Mouse (Mus musculus): Measurements from ENCODE around the gene Alkbh3. TPM values are rescaled to one million over a fixed set of nuclear protein-coding genes. Genes with fewer than 3 reads are reported as not detected.

Gene Alkbh3
- total RNA-seq (2023): 10 to 100 TPM; 26.0 to 30.0 TPM

GRCm38 (mm10) chr2:94010335-94011291, at the start of gene Alkbh3:
TSS of gene Alkbh3 (minus strand) at chr2:94010807.

DNA sequence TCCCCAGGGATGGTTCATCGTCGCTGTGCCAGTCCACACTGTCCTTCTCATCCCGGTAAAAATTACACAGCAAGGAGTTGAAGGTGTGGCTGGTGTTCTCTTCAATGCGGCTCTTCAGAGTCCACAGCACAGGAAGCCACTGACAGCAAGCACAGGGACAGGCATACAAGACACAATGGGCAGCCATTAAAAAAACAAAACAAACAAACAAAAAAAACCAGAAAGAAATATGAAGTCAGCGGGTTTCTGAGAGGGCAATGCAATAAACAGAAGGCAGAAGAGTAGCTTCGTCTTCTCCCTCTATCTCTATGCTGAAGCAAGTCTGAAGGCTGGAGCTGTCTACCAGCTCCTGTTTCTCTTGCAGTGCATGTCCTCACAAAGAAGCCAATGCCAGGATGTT, 14.4 kb downstream of the Alkbh3 start, which contains the start of gene Gm27027:
Gene Gm27027 (minus strand): TSS at position 101 of the 400 bp plus-strand sequence.

DNA sequence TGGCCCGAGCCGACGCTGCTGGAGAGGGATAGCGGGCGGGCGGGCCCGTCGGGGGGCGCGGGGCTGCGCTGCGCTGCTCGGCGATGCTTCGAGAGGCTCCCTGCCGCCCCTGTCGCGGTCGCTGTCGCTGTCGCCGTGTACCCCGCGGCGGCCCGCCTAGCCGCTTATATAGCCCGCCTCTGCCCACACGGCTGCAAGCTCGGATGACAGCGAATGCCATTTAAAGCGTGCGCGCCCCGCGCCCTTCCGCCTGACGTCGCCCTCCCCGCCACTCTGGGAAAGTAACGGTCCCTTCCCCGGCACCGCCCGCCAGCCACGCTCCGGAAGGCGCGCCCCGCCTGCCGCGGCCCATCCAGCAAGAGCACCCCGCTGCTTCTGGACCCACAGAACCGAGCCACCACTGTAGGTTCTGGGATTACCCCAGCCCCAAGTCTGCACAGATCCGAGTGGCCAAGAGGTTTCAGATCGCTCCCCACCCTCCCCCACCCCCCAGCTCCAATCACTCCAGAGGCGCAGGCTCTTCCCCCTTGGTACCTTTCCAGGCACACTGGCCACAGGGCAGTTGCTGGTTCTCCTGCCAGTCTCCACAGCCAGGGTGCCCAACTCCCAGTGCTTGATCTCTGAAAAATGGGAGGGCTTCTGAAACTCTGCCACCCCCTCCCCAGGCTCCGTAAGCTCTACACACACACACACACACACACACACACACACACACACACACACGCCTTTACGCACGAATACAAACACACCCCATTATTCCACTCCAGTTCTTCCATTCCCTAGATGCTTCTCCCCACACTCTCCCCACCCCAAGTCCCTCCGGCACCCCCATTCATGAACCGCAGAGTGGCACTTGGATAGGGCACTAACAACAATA, 53.5 kb downstream of the Alkbh3 start, which contains the start of gene Gm13889:
Gene Gm13889 (minus strand): TSS at position 294 of the 877 bp plus-strand sequence.

Other genes with a start within 250 kb of the Alkbh3 start
- gene Ext2, start 188.2 kb downstream of the Alkbh3 start, total RNA-seq (2023): 10 to 100 TPM; 27.1 to 31.8 TPM
- gene Accs, start 160.9 kb downstream of the Alkbh3 start, total RNA-seq (2023): 1 to 10 TPM; 8.4 to 9.0 TPM
- gene Accsl, start 141.7 kb downstream of the Alkbh3 start, total RNA-seq (2023): not detected
- gene Gm13889, start 53.6 kb downstream of the Alkbh3 start, total RNA-seq (2023): under 1 TPM in 1 of 2 experiments, not detected in 1; 0.35 TPM
- gene Gm27027, start 14.5 kb downstream of the Alkbh3 start, total RNA-seq (2023): not detected
- 10 to 100 TPM; 25.5 to 27.1 TPM for gene Hsd17b12, start 147.2 kb upstream of the Alkbh3 start, total RNA-seq (2023)